In the genomic region with DNA sequence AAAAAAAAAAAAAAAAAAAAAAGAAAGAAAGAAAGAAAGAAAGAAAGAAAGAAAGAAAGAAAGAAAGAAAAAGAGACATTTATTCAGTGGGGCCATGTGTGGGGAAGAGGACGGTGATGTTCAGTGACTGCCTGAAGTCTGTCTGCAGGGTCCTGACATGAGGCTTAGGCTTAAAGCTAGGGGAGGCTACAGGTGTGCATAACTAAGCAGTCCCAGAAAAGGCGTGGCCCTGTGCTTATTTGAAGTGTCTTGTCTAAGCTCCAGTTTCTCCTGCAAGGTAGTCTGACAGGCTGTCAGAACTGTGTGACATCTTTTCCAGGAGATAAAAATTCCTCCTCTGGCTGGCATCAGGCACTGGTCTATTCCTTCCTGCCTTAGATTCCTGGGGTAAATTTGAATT, we compare ENCODE assay signal across 15 mouse cellular contexts.
"Had no signal": no experiment of that assay in that cellular context is flagged by ENCODE, and none has a peak within 500 bp of the region (broad histone marks: within the 10 kb centered on the region; RNA-seq: fewer than 3 reads in every experiment).

No protein-coding gene starts in this region.

- DNase-seq: retina, postnatal 1 day; right cerebral cortex, adult 18-20 months; right cerebral cortex, postnatal 14 days; right cerebral cortex, postnatal 25 days; right cerebral cortex, postnatal 4 days; spleen, adult 18-20 months; thymus, adult 18-20 months; thymus, adult 2 months; thymus, postnatal 14 days; thymus, postnatal 25 days; thymus, postnatal 36 days; thymus, postnatal 4 days had no signal

- H3K27ac ChIP-seq: neural tube, embryonic 15.5 days; stomach, embryonic 15.5 days; stomach, postnatal 0 days had no signal

- H3K27me3 ChIP-seq: neural tube, embryonic 15.5 days; stomach, embryonic 15.5 days had no signal

- H3K9me3 ChIP-seq: neural tube, embryonic 15.5 days; stomach, embryonic 15.5 days had no signal

- H3K4me3 ChIP-seq: neural tube, embryonic 15.5 days; stomach, embryonic 15.5 days had no signal

- H3K9ac ChIP-seq: neural tube, embryonic 15.5 days; stomach, embryonic 15.5 days had no signal

- H3K36me3 ChIP-seq: neural tube, embryonic 15.5 days; stomach, embryonic 15.5 days had no signal

- H3K4me2 ChIP-seq: neural tube, embryonic 15.5 days; stomach, embryonic 15.5 days had no signal
